Mouse (Mus musculus): Measurements from ENCODE around the gene Hpgd. TPM values are rescaled to one million over a fixed set of nuclear protein-coding genes. Genes with fewer than 3 reads are reported as not detected.

Gene Hpgd
- 337 TPM for polyA plus RNA-seq (2014; fragmentation: Illumina TruSeq; extraction: RNeasy Lipid Tissue Mini Kit (QIAGEN cat#74804))

GRCm38 (mm10) chr8:56294373-56294877 is at the start of gene Hpgd:
Gene Hpgd (plus strand): TSS chr8:56294585.

Measured in ovary, adult 10 weeks (tissue).